Mouse (Mus musculus): ENCODE measurements at regions not wholly inside any gene's neighbourhood (a gene's known extent, or its start where the extent isn't known, plus 50 kb on each side); places are given as distances from the start of the nearest gene placed in this dataset.

- DNase-seq (ENCODE audit: low spot score in 2 of 2) = no peak
Observed at GRCm38 (mm10) chr10:38147421-38147820, 674.2 kb downstream of the Rfpl4b start.

GRCm38 (mm10) chr10:38139196-38139595, 682.4 kb downstream of the Rfpl4b start:
- DNase-seq (ENCODE audit: low spot score in 2 of 2) = no peak

- no peak for DNase-seq (ENCODE audit: low spot score in 2 of 2)
Observed at GRCm38 (mm10) chr10:38121911-38122573, 699.5 kb downstream of the Rfpl4b start.

- no peak for DNase-seq (ENCODE audit: low spot score in 2 of 2)
Observed at GRCm38 (mm10) chr10:38118601-38119000, 703.0 kb downstream of the Rfpl4b start.

- DNase-seq (ENCODE audit: low spot score in 2 of 2) = no peak
Observed at GRCm38 (mm10) chr10:38116516-38116915, 705.1 kb downstream of the Rfpl4b start.

GRCm38 (mm10) chr10:38114194-38114593, 707.4 kb downstream of the Rfpl4b start:
- DNase-seq (ENCODE audit: low spot score in 2 of 2) = no peak

- no peak for DNase-seq (ENCODE audit: low spot score in 2 of 2)
Observed at GRCm38 (mm10) chr10:38108591-38108990, 713.0 kb downstream of the Rfpl4b start.

GRCm38 (mm10) chr10:38103570-38103969, 718.0 kb downstream of the Rfpl4b start:
- no peak for DNase-seq (ENCODE audit: low spot score in 2 of 2)

- DNase-seq (ENCODE audit: low spot score in 2 of 2) = no peak
Observed at GRCm38 (mm10) chr10:38078521-38078920, 743.1 kb downstream of the Rfpl4b start.

- no peak for DNase-seq (ENCODE audit: low spot score in 2 of 2)
Observed at GRCm38 (mm10) chr10:38072394-38072793, 749.2 kb downstream of the Rfpl4b start.

- DNase-seq (ENCODE audit: low spot score in 2 of 2) = no peak
Observed at GRCm38 (mm10) chr10:38059050-38059449, 762.5 kb downstream of the Rfpl4b start.

- DNase-seq (ENCODE audit: low spot score in 2 of 2) = no peak
Observed at GRCm38 (mm10) chr10:38010452-38010851, 811.1 kb downstream of the Rfpl4b start.

- no peak for DNase-seq (ENCODE audit: low spot score in 2 of 2)
Observed at GRCm38 (mm10) chr10:37995691-37996445, 825.7 kb downstream of the Rfpl4b start.

GRCm38 (mm10) chr10:37988297-37989263, 833.0 kb downstream of the Rfpl4b start:
- no peak for DNase-seq (ENCODE audit: low spot score in 2 of 2)

GRCm38 (mm10) chr10:37978899-37979539, 840.3 kb upstream of the Marcks start:
- no peak for DNase-seq (ENCODE audit: low spot score in 2 of 2)

GRCm38 (mm10) chr10:37960051-37960450, 821.3 kb upstream of the Marcks start:
- no peak for DNase-seq (ENCODE audit: low spot score in 2 of 2)

- DNase-seq (ENCODE audit: low spot score in 2 of 2) = no peak
Observed at GRCm38 (mm10) chr10:37914780-37915179, 776.1 kb upstream of the Marcks start.

GRCm38 (mm10) chr10:37911669-37912068, 772.9 kb upstream of the Marcks start:
- no peak for DNase-seq (ENCODE audit: low spot score in 2 of 2)

GRCm38 (mm10) chr10:37908276-37908675, 769.6 kb upstream of the Marcks start:
- no peak for DNase-seq (ENCODE audit: low spot score in 2 of 2)

- no peak for DNase-seq (ENCODE audit: low spot score in 2 of 2)
Observed at GRCm38 (mm10) chr10:37907731-37908130, 769.0 kb upstream of the Marcks start.

- DNase-seq (ENCODE audit: low spot score in 2 of 2) = no peak
Observed at GRCm38 (mm10) chr10:37887961-37888360, 749.2 kb upstream of the Marcks start.
